Mouse (Mus musculus): ENCODE results near the gene Opalin.

Gene Opalin

DNA sequence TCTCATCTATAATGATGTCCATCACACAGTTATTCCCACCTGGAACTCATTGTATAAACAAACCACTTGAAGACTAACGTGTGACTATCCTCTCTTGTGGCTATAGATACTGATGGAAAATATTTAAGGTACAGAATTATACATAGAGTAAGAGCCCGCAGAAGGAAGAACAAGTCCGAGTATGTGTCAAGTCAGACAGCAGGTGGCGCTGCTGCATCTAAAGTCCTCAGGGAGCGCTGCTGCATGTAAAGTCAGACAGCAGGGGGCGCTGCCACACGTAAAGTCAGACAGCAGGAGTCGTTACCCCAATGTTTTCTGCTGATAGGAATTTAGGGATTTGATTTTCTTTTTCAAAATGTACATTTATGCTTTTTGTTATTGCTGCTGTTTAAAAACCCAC is 5.4 kb downstream of the Opalin start:
- DNase-seq: peak; percentile 90

DNA sequence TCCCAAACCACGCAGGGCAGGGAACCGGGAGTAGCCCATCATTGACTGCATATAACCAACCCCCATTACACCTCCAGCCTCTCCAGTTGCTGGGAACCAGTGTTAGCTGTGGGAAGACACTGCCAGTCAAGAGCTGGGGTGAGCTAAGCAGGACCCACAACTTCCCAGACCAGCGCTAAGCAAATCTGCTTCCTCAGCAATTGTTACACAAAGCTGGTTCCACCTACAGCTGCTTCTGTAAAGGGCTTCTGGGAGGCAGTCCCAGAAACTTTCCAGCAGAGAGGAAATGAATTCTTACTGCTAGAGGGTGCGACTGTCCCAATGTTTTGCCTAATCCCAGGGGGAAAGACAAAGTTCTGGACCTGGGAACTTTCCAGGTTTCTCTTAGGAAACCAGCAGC is 22.2 kb downstream of the Opalin start:
- DNase-seq: no peak

DNA sequence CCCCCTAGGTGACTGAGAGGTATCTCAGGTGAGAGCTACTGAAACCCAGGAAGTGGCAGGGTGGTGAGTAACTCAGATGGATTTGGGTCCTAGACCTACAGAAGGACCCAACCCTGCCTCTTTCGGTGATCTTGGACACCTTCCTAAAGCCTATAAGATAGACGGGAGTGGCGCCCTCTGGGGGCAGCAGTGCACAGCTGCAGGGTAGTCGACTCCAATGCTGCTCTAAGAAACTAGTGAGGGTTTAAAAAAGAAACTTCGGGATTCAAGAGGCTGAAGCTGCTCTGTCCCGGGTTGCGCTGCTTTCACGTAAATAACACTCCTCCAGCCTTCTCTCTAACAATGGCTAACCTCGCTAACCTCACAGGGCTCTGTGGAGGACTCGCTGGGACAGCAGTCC is 23.4 kb downstream of the Opalin start:
- DNase-seq: peak; percentile 42

DNA sequence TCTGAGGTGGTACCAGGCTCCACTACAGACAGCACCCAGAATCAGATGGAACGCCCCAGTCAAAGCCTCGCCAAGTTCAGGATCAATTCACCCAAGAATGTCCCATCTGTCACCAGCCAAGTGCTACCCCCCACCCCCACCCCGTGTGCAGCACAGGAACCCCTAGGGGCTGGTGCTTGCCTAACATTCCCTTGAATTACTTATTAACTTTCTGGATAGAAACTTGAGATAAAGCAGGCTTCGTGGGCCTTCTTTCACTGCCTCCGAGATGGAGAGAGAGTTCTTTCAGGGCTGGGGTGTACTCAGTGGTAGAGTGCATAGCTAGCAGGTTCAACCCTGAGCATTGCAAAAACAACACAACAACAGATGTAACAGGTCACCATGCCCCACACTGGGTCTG is 24.7 kb downstream of the Opalin start:
- DNase-seq: no peak

DNA sequence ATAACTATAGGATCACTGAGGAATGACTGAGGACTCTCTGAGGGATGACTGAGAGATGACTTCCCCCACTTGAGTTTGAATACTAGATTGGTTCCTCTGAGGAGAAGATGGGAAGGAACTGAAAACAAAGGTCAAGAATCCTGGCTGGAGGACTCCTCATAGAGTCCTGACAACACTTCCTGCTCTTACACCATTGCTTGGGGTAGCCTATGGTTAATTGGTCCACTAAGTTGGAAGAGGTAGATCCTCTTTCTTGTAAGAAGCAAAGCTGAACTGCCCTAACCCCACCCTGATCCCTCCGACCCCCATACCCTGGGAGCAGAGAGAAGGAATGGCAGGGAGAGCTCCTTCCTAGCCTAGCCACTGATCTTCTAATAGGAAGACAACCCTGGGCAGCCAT is 25.2 kb downstream of the Opalin start:
- no peak for DNase-seq

DNA sequence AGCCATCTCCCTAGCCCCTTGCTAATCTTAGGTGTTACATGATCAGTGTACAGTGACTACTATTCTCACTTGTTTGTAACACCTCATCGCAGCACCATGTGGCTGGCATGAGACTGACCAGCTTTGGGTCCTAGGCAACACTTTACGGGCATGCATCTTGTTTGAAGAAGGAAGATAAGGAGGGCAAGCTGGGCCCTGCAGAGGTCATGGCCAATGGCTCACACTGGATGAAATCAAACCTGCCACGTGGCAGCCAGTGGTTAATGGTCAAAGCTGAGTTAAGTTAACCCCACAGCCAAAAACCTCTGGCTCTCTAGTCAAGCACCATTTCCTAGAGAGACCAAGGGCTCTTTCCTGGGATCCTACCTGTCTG is 28.7 kb downstream of the Opalin start:
- no peak for DNase-seq

DNA sequence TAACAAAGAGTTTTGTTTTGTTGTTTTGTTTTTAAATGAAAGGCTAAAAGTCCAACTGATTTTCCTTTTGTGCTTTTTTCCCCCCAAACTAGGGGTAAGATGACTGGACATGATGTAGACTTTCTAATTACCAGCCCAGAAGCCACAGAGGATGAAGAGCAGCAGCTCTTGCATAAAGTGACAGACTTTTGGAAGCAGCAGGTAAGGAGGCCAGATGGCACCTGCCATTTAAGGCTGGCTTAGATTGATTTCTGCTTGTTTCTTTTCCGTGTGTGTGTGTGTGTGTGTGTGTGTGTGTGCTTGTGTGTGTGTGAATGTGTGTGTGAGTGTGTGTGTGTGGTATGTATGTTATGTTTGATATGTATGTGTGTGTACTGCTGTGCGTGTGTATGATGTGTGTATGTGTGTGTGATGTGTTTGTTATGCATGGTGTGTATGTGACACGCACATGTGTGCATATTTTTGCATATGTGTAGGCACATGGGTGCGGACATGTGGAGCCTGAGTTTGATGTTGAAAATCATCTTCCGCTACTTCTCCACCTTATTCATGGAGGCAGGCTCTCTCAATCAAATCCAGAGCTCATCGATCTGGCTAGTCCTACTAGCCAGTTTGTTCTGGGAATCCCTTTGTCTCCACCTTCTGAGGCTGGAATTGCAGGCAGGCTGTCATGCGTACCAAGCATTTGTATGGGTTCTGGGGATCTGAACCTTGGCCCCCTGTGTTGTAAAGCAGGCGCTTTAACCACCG is 29.3 kb downstream of the Opalin start:
- no peak for DNase-seq

DNA sequence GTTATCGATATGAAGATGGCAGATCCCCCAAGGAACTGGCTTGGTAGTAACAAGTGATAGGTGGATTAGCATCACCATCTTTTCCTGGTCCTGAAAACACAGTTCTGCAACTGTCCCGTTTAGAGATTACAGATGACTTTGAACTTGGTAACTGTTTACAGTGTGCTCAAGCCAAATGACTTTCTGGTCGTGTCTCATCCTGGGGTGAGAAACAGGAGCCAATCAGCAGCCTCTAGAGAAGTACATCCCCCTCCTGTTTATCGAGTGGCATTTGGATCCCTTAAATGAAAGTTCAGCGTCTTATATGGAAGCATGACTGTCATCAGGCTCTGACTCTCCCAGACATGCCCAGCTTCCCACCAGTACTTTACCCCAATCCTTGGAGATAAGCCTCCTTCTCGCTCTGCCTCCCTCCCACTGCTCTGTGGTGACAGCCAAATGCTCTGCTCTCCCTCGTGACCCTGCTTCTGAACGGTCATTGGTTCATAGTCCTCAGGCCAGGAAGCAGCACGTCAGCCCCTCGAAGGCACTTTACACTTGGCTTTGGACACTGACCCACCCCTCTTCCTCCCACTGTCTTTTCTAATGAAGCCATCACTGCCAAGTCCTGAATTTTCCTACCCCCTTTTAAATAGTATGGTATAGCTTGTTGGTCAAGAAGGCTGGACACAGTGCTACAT is 31.7 kb downstream of the Opalin start:
- DNase-seq: peak; percentile 18

DNA sequence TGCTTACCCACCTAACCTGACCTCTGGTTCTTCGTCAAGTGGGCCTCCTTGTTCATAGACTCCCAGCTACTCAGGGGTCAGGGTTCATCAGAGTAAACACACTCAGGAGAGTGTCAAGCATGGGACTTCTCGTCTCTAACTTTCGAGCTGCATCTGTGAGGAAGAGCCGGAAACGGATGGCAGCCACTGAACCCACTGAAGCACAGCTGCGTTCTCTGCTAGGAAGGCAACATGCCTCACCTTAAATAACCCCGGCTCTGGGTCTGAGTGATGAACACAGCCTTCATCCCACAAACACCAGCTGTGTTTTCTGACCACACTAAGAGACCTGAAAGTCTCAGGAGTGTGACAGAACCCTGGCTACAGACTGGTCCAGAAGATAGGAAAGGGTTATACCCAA is 37.8 kb downstream of the Opalin start:
- DNase-seq: no peak

DNA sequence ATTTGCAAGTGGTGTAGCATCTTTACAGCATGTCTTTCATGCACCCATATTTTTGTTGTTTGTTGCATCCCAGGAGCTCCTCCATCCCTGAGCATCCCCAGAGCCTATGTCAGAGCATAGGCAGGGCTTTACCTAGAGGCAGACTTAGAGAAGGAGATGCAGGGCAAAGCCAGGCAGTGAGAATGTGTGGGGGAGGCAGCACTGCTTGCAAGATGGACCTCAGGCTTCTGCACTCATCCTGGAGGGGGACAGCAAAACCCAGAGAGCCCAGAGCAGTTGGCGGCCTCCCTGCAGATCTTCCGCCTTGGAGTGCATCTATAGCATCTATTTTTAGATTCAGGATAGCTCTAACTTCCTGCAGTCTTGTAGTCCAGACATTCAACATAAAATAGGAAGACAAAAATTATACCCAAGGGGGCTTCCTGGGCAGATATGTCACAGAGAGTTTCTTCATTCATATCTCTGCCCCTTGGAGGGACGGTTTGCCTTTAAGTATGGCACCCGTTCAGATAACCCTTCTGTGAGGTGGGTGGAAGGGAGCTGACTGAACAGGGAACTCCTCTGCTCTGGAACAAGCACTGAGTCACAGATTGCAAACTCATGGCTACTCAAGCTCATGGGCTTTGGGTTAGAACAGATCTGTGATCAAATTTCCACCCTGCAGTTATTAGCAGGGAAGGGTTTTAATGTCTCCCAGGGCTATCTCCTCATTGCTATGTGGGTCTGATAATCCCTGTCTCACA is 40.9 kb downstream of the Opalin start:
- DNase-seq: no peak

DNA sequence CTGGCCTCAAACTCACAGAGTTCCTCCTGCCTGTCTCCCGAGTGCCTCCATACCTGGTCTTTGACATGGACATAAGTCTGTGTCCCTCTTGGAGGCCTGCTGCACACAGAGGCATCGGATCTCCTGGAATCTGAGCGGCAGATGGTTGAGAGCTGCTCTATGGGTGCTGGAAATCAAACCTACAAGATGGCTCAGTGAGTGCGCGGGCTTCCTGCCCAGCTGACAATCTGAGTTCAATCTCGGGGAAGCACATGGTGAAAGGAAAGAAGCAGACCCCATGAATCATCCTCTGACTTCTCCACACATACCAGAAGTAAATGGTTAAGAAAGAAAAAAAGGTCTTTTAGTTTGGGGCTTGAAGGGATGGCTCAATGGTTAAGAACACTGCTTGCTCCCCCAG is 45.0 kb downstream of the Opalin start:
- DNase-seq: no peak

DNA sequence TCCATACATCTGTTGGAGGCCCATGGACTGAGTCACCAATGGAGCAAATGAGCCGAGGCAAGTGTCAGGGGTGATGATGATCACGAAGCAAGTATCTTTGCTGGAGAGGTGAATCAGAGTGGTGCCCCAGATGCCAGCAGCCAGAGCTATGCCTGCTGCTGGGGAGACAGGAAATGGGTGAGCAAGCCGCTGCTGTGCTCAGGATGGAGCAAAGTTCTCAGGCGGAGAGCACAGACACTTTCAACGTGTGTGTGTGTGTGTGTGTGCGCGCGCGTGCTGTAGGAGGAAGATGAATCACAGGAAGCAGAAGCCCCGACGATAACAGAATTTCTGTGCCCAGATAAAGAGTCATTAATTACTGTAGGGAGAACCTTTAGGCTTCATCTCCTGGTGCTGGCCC is 45.9 kb downstream of the Opalin start:
- DNase-seq: peak; percentile 26

DNA sequence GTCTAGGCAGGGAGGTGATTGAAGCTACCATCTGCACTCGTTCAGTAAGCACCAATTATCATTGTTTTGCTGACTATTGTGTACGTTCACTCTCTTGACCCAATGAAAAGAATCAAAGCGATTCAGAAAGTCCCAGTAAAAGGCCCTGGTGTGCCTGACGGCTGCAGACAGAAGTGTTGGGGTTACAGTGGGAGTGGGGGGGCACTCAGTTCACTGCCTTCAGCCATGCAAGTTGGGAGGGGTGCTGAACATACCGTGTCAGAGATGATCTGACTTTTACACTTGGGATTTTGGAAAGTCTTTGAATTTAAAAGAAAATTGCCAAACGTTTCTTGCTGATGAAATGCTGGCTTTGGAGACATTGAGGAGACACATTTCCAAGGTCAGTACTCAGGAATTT is 46.8 kb downstream of the Opalin start:
- no peak for DNase-seq

DNA sequence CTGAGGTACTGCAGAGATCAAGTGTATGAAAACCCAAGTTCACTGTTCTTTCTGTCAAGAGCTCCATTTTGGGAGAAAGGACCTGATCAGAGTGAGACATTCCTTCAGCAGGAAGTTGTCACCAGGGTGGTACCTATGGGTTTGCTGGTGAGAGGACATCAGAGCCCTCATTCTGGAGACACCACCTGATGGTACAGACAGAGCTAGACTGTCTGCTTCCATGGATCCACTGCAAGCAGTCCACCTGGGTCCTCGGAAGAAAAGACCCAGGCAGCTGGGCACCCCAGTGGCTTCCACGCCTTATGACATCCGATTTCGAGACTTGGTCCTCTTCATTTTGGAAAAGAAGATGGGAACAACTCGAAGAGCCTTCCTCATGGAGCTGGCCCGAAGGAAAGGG is 47.7 kb downstream of the Opalin start, which contains the start of gene Dntt:
TSS of gene Dntt (plus strand) at position 57 of the 400 bp plus-strand sequence.
- DNase-seq: no peak

DNA sequence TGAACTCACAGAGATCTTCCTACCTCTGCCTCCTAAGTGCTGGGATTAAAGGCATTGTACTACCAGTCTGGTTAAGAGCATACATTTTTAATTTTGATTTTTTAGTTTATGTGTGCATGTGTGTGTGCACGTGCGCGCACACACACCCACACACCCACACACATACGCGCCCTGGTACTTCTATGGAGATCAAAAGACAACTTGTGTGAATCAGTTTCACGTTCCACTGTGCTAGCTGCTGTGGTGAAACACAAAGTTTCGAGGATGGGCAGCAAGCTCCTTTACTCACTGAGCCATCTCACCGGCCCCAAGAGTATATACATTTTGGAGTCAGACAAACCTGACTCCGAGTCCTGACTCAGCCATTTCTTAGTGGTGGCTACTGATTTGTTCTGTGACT is 49.3 kb downstream of the Opalin start:
- no peak for DNase-seq

DNA sequence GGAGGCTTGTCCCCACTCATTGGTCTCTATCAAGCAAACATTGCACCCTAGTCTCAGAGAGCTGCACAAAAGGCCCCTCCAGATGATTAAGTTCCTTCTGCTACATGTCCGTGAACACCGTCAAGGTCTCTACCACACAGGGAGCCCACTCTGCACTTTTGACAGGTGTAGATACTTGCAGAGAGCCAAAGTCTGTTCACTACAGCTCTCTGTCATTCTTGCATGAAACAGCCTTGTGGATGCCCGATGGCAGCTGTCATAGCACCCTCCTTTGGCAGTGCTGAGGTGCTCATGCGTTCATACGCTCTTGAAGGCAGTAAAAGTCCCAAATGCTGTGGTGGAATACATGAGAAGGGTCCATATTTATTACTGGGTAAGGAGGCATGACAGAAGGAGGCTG is 49.9 kb downstream of the Opalin start:
- DNase-seq: no peak

DNA sequence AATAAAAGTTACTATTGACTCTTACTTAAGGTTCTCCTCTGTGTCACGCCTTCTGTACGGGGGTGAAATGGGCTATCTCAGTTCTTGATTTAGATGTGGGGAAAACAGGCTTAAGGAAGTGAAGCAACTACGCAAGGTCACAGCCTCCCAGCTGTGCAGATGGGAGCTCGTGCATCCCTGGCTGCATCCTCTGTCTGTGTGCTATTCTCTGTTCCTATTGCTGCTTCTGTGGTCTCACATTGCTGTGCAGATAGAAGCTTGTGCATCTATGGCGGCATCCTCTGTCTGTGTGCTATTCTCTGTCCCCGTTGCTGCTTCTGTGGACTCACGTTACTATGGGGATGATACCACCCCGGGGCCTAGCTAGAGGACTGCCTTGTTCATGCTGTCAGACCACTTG is 50.4 kb downstream of the Opalin start:
- DNase-seq: no peak

DNA sequence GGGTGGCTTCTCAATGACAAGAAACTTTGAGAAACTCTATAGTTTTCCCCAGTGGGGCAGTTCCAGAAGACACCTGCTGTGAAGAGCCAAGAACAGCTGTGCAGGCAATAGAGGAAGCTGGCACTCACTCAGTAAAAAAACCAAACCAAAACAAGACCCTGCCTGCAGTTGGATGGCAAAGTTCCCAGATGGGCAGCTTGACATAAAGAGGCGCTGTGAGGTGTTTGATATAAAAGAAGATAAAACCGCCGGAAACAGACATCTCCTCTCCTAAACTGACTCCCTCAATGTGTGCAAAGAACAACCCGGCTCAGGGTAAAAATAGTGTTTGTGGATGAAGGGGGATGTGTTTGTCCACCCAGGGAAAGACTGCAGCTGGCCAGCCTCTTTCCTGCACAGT is 54.7 kb downstream of the Opalin start:
- DNase-seq: peak; percentile 26

DNA sequence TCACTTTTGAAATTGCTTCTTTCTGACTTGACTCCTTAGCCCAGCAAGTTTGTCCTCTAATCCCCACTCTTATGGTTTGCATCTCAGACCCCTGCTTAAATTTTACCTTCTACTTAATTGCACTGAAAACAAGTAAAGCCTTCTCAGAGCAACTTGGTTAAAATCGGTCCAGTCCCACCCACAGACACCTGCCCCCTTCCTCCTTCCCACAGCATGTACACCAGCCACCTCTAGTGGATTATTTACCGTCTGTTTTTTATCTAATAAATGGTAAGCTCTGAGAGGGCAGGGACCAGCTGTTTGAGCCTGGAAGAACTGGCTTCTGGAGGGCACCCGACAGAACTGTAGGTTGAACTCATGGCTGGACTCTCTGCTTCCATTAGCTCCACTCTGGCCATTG is 56.4 kb downstream of the Opalin start:
- no peak for DNase-seq

DNA sequence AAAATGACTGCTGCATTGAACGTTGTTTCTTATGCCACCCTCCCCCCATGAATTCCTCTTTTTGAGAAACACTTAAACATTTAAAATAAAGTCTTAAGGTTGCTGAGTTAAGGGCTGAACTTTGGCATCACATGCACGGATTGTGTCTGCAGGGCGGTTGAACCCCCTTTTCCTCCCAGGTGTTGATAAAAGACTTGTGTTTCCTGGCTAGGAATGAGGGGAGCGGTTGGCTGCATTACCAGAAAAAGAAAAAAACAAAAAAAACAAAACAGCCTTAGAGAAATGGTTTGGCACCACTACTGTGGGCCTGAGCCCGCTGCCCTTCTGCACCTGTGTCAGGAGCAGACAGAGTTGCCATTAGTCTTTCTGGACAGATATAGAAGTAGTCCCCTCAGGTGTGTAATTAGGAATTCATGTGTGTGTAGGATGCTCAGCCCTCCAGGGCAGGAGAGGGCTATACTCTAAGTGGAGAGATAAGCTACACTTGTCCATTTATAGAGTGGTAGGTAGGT is 57.7 kb downstream of the Opalin start:
- DNase-seq: no peak

DNA sequence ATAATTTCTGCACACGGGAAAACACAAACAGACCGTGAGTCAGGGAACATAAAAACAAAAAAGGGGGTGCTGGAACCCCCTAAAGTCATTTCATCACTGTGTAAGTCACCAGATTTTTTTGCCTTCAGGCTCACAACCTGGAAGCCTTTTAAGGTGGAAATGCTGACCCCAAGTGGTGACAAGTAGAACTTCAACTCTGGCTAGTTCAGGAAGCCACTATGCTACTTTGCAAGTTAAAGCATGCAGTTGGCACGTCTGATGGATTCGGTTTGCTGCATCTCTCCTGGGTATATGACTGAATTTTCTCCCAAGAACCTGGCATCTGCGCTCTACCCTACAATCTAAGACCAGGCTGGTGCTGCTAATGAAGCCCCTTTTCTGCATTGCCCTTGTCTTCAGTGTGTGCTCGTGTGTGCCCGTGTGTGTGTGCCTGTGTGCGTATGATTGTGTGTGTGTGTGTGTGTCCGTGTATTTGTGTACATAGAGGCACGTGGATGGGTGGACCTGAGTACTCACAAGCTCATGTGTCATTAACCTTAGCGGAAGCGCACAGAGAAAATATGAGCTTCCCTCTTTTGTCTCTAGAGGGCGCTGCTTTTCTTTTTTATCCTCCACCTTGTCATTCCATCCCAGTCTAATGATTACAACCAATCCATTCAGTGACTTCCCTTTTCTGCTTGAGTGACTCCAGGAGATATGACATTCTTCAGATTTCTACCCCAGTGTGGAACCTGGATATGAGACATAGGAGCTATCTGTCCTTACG is 60.8 kb downstream of the Opalin start:
- DNase-seq: peak; percentile 72

DNA sequence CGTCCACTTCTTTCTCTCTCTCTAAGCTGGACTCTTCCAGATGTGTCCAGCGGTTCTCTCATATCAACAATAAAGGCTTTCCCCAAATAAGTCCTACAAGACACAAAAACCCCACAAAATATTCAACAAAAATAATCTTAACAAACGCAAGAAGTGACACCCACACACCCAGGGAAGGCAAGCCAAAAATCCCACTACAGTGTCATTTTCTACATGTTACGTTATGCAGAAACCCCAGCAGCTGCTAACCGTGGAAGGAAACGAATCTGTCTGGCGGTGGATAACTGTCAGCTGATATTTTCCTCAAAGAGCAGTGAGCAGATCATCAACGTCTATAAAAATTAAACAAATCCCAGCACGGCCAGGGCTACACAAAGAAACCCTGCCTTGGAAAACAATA is 62.9 kb downstream of the Opalin start:
- no peak for DNase-seq

DNA sequence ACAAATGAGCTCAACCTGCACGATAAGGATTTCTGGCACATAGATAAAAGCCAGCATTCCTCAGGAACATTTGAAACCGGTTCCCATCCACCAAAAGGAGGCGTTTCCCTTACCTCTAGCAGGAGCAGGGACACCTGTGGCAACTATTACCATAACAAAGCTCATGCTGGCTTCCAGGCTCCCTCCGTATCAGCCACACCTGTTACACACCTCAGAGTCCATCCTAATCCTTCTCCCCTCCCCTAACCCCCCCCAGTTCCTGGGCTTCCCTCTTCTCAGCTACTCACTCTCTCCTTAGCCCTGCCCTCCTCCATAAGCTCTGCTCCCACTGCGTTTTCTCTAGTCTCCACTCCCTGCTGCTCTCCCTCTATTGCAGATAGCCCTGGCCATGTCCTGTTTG is 63.3 kb downstream of the Opalin start:
- no peak for DNase-seq

Data from lung, postnatal 10 days (tissue).